Mouse (Mus musculus) lung, embryonic 15.5 days (tissue): ENCODE data around the gene Nubp2. TPM values are rescaled to one million over a fixed set of nuclear protein-coding genes. Genes with fewer than 3 reads are reported as not detected.

Experiments
- ATAC-seq: fragments of 200-750 bp; cut with Nextera tagmentation; 2 replicates; pipeline ENCODE4 v1.8.0; 2017; ENCODE audit warnings: moderate number of reproducible peaks, borderline replicate concordance; ENCODE audit not compliant: low FRiP score, low TSS enrichment; ENCODE audit errors: extremely low read depth
- H3K27ac ChIP-seq: fragments of 300-500 bp; sonication (generic); 2 replicates; pipeline ENCODE4 v1.5.1; 2015; ENCODE audit warnings: moderate library complexity, mild to moderate bottlenecking, inconsistent platforms
- H3K27me3 ChIP-seq: fragments of 300-500 bp; sonication (generic); 2 replicates; pipeline ENCODE4 v1.6.1; 2015; ENCODE audit warnings: inconsistent platforms
- H3K36me3 ChIP-seq: fragments of 300-500 bp; sonication (generic); 2 replicates; pipeline ENCODE4 v1.6.1; 2015; ENCODE audit warnings: inconsistent platforms
- H3K4me1 ChIP-seq: fragments of 300-500 bp; sonication (generic); 2 replicates; pipeline ENCODE4 v1.6.1; 2015; ENCODE audit warnings: inconsistent platforms
- H3K4me2 ChIP-seq: fragments of 300-500 bp; sonication (generic); 2 replicates; pipeline ENCODE4 v1.6.1; 2015; ENCODE audit warnings: inconsistent platforms, mild to moderate bottlenecking, moderate library complexity
- H3K4me3 ChIP-seq: fragments of 300-500 bp; sonication (generic); 2 replicates; pipeline ENCODE4 v1.5.1; 2015; ENCODE audit warnings: mild to moderate bottlenecking, inconsistent platforms
- H3K9ac ChIP-seq: fragments of 300-500 bp; sonication (generic); 2 replicates; pipeline ENCODE4 v1.6.1; 2015; ENCODE audit warnings: inconsistent platforms
- H3K9me3 ChIP-seq: fragments of 300-500 bp; sonication (generic); 2 replicates; pipeline ENCODE4 v1.6.1; 2016; ENCODE audit warnings: inconsistent platforms
- WGBS: fragments of 180-500 bp; shearing (Covaris S2); methylation state at CpG from one replicate; pipeline ENCODE4 v1.1.7; 2015; 5-methylcytosine and 5-hydroxymethylcytosine counted together
- polyA plus RNA-seq: library from polyadenylated mRNA; unstranded; fragments of >200 nt; fragmentation: Nextera tagmentation; extraction: Ambion mirVana; gene quantifications from 2 replicates; pipeline ENCODE4 v1.2.1, GENCODE M21; 2015

The Nubp2 gene
- polyA plus RNA-seq, 1 experiment from 2014 or later, result 56.6 TPM

DNA sequence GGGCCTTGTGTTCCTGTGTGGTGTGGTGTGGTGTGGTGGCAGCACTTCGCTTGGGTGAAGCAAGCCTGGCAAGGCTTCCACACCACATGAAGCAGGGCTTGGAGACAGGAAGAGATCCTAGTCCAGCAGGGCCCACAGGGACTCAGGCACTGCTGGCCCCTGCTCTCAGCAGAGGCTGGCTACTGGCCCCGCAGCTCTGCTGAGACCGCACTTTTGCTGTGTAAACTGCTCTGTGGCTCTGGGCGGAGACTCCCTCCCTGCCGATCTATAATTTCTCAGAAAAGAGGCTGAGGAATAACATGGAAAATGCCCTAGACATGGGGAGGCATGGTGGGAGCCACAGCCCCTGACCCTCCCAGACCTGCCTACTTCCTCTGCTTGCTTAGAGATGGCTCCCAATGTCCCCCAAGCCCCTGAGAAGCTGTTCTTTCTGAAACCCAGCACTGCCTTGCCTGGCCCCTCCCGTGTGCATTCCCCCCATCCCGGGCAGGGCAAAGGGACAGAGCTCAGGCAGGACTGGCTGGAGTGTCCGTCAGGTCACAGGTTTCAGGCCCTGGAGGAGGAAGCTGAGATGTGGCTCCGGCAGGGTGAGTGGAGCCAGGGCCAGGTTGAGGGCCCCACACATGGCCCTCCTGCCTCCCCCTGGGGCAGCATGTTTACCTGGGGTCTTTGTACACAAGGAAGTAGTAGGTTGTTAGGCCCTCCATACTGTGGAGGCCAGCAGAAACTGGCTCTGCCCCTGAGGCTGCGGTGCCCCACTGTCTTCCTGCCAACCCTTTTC is 8.6 kb downstream of the Nubp2 start:
- Histone ChIP-seq H3K9me3 (no peaks in the 10 kb centered on the region), H3K4me1 (peaks cover 5% of the 10 kb centered on the region; the same call in 1 of the 2 replicates), H3K9ac (0 out of 2 replicates have a peak overlapping the region, but pooled peaks have one; percentile 13), H3K4me3 (no peak overlapping the region), H3K27ac (peak overlapping the region; percentile 56), H3K27me3 (no peaks in the 10 kb centered on the region), H3K36me3 (no peaks in the 10 kb centered on the region), H3K4me2 (no peak overlapping the region)
- ATAC-seq, result no peak
- WGBS, result 38% methylated on average over 10 of the region's 10 CpGs

DNA sequence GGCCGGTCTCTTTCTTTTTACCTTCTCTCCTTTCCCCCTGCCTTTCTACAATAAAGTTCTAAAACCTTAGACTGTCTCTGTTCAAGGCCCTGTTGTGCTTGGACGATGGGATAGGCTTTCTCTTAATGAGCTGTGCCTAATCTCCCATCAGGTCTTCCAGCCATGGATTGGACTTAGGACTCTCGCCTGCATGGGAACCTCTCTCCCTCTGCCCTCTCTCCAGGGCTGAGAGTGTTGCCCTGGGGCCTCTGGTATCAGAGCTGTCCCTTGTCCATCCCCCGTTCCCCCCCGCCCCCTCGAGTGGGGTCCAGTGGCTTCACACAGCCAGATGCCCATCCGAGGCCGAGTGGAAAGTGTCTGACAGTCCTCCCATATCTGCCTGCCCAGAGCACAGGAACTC is 11.2 kb downstream of the Nubp2 start:
- H3K9me3 ChIP-seq, result no peaks in the 10 kb centered on the region
- H3K4me2 ChIP-seq, result no peak overlapping the region
- no peaks in the 10 kb centered on the region for H3K27me3 ChIP-seq
- H3K4me1 ChIP-seq, result peaks cover 5% of the 10 kb centered on the region; the same call in 1 of the 2 replicates
- no peak overlapping the region for H3K9ac ChIP-seq
- H3K4me3 ChIP-seq, result no peak overlapping the region
- H3K27ac ChIP-seq, result no peak overlapping the region
- no peaks in the 10 kb centered on the region for H3K36me3 ChIP-seq
- WGBS, result 75% methylated on average over 8 of the region's 8 CpGs
- ATAC-seq, result no peak

DNA sequence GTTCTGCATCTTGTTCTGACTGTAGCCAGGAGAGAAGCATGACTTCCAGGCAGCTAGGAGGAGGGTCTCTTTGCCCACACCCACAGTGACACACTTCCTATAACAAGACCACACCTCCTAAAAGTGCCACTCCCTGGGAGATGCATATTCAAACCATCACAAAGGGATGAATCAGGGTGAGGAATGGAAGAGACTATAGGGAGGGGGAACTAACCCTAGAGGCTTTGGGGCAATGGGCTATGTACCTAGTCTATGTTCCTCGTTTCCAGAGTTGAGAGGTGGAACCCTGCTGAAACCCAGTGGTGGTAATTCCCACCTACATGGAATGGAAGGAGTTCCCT is 11.8 kb downstream of the Nubp2 start:
- Histone ChIP-seq H3K9me3 (no peaks in the 10 kb centered on the region), H3K4me1 (peaks cover 5% of the 10 kb centered on the region; the same call in 1 of the 2 replicates), H3K4me3 (no peak overlapping the region), H3K27me3 (no peaks in the 10 kb centered on the region), H3K27ac (no peak overlapping the region), H3K9ac (no peak overlapping the region), H3K36me3 (no peaks in the 10 kb centered on the region), H3K4me2 (no peak overlapping the region)
- 38% methylated on average over 1 of the region's 1 CpGs for WGBS
- ATAC-seq, result no peak

DNA sequence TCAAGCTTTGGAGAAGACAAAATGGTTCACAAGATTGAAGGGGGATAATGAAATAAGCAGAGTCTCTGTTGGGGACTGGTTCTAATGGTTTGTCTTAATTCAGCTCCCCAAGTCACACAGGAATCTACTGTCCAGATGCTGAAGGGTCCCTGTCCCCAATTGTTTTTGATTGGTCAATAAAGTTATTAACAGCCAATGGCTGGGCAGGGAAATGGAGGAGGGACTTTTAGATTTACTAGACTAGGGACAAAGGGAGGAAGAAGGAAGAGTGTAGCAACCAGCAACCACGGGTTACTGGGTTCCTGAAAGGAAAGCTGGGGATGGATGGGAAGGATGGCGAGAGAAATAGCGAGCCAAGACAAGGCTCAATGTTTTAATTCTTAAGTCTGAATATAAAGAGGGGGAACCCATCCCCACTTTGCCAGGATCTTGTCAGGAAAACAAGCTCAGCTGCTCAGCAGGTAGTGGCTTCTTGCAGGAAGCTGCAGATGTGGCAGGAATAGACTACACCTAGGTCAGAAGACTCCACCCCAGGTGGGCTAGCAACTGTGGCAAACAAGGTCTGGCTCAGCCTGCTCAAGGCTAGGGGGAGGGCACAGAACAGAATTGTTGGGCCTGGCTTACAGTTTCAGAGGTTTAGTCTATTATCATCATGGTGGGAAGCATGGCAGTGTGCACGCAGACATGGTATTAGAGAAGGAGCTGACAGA is 12.3 kb downstream of the Nubp2 start:
- WGBS, result 37% methylated on average over 4 of the region's 4 CpGs
- Histone ChIP-seq H3K9me3 (no peaks in the 10 kb centered on the region), H3K9ac (no peak overlapping the region), H3K27me3 (no peaks in the 10 kb centered on the region), H3K27ac (no peak overlapping the region), H3K36me3 (no peaks in the 10 kb centered on the region), H3K4me2 (no peak overlapping the region), H3K4me3 (no peak overlapping the region), H3K4me1 (peaks cover 5% of the 10 kb centered on the region; the same call in 1 of the 2 replicates)
- ATAC-seq, result no peak

DNA sequence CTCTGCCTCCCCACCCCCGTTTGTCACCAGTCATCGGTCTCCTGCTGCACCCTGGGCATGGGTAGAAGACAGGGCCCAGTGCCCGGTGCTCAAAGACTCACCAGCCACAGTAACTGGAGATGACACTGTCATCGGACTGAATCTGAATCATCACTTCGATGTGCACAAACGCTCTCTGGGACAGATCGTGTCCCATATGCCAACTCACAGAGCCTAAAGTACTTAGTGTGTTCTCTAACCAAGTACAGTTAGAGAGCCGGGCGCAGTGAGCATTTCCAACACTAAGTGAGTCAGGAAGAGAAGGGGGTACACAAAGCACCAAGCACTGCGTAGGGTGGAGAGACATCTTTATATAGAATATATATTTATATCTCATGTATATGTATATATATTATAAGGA is 18.2 kb downstream of the Nubp2 start:
- Histone ChIP-seq H3K4me1 (no peaks in the 10 kb centered on the region), H3K27ac (no peak overlapping the region), H3K9ac (no peak overlapping the region), H3K9me3 (no peaks in the 10 kb centered on the region), H3K4me3 (no peak overlapping the region), H3K27me3 (no peaks in the 10 kb centered on the region), H3K36me3 (no peaks in the 10 kb centered on the region), H3K4me2 (no peak overlapping the region)
- ATAC-seq, result no peak
- 94% methylated on average over 10 of the region's 10 CpGs for WGBS

DNA sequence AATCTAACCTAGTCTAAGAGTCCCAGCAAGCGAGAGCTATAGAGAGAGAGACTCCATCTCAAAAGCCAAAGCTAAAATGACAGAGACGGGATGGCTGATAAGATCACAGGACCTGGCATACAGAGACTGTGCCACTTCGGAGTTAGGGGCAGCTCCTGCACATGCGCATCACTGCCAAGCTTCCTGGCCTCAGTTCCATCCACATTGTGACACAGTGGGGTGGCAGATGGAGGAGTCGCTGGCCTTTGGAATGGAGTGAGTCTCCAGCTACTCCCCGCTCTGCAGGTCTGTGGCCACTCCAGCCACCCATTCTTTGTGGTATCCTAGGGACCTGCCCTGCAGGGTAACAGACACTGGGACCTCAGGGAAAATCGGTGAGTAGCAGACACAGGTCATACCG is 20.4 kb downstream of the Nubp2 start, which contains the start of gene Igfals:
Igfals (plus strand) TSS at position 222 of the 400 bp plus-strand sequence.
- H3K9ac ChIP-seq, result no peak within 1 kb of the TSS
- no peak within 1 kb of the TSS for H3K27ac ChIP-seq
- no peaks in the 10 kb centered on the region for H3K9me3 ChIP-seq
- H3K27me3 ChIP-seq, result no peaks in the 10 kb centered on the region
- peaks cover 7% of the 10 kb centered on the region; the same call in 1 of the 2 replicates for H3K36me3 ChIP-seq
- WGBS, result 88% methylated on average over 8 of the region's 8 CpGs
- no peak within 1 kb of the TSS for H3K4me3 ChIP-seq
- no peaks in the 10 kb centered on the region for H3K4me1 ChIP-seq
- ATAC-seq, result no peak
- H3K4me2 ChIP-seq, result no peak within 1 kb of the TSS

DNA sequence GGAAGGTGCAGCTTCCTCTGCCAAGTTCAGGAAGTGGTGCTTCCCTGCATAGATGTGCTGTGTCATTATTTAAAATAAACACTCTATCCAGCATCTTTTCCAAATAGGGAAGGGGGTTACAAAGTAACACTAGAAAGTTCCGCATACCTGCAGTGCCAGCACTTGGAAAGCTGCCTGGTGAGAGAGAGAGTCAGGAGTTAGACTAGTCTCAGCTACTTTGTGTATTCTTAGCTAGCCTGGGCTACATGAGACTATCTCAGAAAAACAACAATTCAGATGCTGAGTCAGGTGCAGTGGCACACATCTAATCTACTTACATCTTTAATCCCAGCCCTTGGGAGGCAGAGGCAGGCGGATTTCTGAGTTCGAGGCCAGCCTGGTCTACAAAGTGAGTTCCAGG is 24.4 kb downstream of the Nubp2 start:
- Histone ChIP-seq H3K27me3 (no peaks in the 10 kb centered on the region), H3K27ac (no peak overlapping the region), H3K4me1 (no peaks in the 10 kb centered on the region), H3K9ac (no peak overlapping the region), H3K4me2 (no peak overlapping the region), H3K36me3 (peaks cover 7% of the 10 kb centered on the region; the same call in 1 of the 2 replicates), H3K9me3 (no peaks in the 10 kb centered on the region), H3K4me3 (no peak overlapping the region)
- no peak for ATAC-seq
- 92% methylated on average over 3 of the region's 3 CpGs for WGBS

DNA sequence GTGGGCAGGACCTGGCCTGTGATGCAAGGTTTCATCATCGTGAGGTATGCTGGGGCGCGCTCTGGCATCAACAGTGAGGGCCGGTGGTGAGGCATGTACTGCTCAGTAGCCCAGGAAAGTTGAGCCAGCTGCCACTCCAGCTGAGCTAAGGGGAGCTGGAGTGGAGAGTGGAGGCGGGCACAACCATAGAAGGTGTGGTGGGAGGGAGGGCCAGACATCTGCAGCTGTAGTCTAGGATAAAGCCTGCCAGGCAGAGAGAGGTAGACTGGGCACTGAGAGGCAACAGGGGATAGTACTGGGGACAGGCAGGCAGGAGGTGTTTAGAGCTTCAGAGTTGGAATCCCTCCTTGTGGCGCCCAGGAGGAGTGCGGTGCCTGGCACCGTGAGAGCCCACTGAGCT is 26.1 kb downstream of the Nubp2 start:
- ATAC-seq, result 0 out of 2 replicates have a peak, but pooled peaks have one; percentile 27
- Histone ChIP-seq H3K27ac (no peak overlapping the region), H3K4me1 (no peaks in the 10 kb centered on the region), H3K36me3 (peaks cover 7% of the 10 kb centered on the region; the same call in 1 of the 2 replicates), H3K4me2 (no peak overlapping the region), H3K27me3 (no peaks in the 10 kb centered on the region), H3K4me3 (no peak overlapping the region), H3K9me3 (no peaks in the 10 kb centered on the region), H3K9ac (no peak overlapping the region)
- WGBS, result 91% methylated on average over 8 of the region's 8 CpGs

DNA sequence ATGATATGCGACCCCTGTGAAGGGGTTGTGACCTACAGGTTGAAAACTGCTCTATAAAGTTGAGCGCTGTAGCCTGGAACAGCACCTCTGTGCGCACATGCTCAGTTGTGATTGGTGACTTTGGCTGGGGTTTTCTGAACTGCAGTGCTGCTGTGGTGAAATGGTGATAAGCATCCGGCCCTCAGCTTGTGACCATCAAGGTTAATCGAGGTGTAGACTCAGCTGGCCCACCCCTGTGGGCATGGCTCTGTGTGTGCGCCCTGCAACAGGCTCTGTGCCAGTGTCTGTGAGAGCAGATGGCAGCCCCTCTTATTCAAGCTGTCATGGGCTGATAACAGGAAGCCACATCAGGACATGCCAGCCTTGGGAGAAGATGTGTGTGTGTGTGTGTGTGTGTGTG is 27.2 kb downstream of the Nubp2 start:
- peaks cover 7% of the 10 kb centered on the region; the same call in 1 of the 2 replicates for H3K36me3 ChIP-seq
- 85% methylated on average over 6 of the region's 6 CpGs for WGBS
- ATAC-seq, result no peak; the same call in 1 of the 2 replicates

DNA sequence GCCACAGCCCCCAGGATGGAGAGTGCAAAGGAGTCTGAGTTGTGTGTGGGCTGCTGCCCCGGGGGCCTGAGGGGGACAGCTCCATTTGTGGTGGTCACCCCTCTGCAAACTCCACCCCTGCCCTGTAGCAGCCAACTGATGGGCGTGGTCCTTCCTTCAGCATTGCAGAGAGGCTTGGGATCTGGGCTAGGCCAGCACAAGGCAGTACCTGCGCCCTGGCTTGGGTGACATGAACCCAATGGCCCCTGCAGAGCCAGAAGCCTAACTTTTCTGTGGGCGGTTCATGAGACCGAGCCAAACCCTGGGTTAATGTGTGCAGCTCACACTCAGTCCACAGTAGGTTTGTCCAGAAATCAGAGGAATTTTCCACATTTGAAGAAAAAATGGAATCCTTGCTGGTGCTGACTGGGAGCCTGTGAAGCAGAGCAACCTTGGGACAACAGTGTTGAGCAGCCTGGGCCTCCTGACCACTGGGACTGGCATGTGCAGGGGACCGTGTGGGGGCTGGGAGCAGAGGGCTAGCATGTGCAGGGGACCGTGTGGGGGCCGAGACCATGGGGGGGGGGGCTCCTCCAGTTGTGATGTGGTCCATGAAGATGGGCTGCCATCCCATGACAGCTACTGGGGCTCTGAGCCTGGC is 28.2 kb downstream of the Nubp2 start:
- Histone ChIP-seq H3K36me3 (peaks cover 10% of the 10 kb centered on the region; the same call in 1 of the 2 replicates), H3K27me3 (no peaks in the 10 kb centered on the region), H3K4me2 (no peak overlapping the region), H3K4me3 (no peak overlapping the region), H3K9ac (no peak overlapping the region), H3K27ac (no peak overlapping the region), H3K9me3 (no peaks in the 10 kb centered on the region), H3K4me1 (no peaks in the 10 kb centered on the region)
- 72% methylated on average over 8 of the region's 8 CpGs for WGBS
- ATAC-seq, result no peak

More for the DNA sequence above, 27.2 kb downstream of the Nubp2 start:
- H3K27ac ChIP-seq, result no peak overlapping the region
- no peaks in the 10 kb centered on the region for H3K9me3 ChIP-seq
- no peak overlapping the region for H3K4me2 ChIP-seq
- no peak overlapping the region for H3K4me3 ChIP-seq
- no peaks in the 10 kb centered on the region for H3K4me1 ChIP-seq
- no peak overlapping the region for H3K9ac ChIP-seq
- no peaks in the 10 kb centered on the region for H3K27me3 ChIP-seq

DNA sequence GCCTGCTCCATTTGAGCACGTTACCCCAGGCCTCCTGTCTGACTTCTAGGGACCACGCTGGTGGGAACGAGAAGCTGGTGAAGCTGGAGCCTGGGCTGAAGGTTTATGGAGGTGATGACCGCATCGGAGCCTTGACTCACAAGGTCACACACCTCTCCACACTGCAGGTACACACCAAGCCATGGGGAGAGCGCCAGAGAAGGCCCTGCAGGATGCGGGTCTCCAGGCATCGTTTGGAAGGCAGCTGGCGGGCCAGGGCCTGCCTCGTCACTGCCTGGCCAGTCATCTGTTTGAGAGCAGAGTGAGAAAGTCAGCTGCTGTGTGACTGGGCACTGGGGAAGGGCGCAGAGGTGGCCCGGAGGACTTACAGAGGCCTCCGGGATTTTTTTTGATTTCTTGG is 29.6 kb downstream of the Nubp2 start:
- WGBS, result 88% methylated on average over 13 of the region's 13 CpGs
- H3K4me3 ChIP-seq, result no peak overlapping the region
- H3K27ac ChIP-seq, result no peak overlapping the region
- no peaks in the 10 kb centered on the region for H3K4me1 ChIP-seq
- no peak overlapping the region for H3K4me2 ChIP-seq
- peaks cover 7% of the 10 kb centered on the region; the same call in 1 of the 2 replicates for H3K36me3 ChIP-seq
- H3K9ac ChIP-seq, result no peak overlapping the region
- peaks cover 2% of the 10 kb centered on the region; the same call in 1 of the 2 replicates for H3K27me3 ChIP-seq
- no peaks in the 10 kb centered on the region for H3K9me3 ChIP-seq
- ATAC-seq, result no peak
